Mouse (Mus musculus) macrophage (primary cell): Measurements from ENCODE around the gene Chfr. TPM values are rescaled to one million over a fixed set of nuclear protein-coding genes. Genes with fewer than 3 reads are reported as not detected.
"Not testable (repeated sequence)": the region's sequence is repeated elsewhere in the genome, so short reads cannot be mapped to it uniquely, and the experiment has no call there.

Source experiments
- H3K27ac ChIP-seq: fragments of 350-480 bp; formaldehyde crosslinking; 2 replicates; pipeline ENCODE4 v1.9.0; 2021
- H3K36me3 ChIP-seq: fragments of 350-480 bp; formaldehyde crosslinking; 2 replicates; pipeline ENCODE4 v1.9.0; 2021; ENCODE audit errors: inconsistent target
- H3K4me3 ChIP-seq: fragments of 350-480 bp; formaldehyde crosslinking; 2 replicates; pipeline ENCODE4 v1.9.0; 2021; ENCODE audit errors: inconsistent target
- H3K79me2 ChIP-seq: fragments of 350-480 bp; formaldehyde crosslinking; 2 replicates; pipeline ENCODE4 v1.9.0; 2021; ENCODE audit errors: inconsistent target
- WGBS: methylation state at CpG from one replicate; pipeline ENCODE4 v1.1.7; 2026; ENCODE audit warnings: inconsistent platforms; ENCODE audit not compliant: missing documents; 5-methylcytosine and 5-hydroxymethylcytosine counted together
- polyA plus RNA-seq: library from polyadenylated mRNA; stranded (reverse); fragments of 250-400 nt; gene quantifications from 3 replicates; pipeline ENCODE4 v1.2.4, GENCODE M21; 2018; ENCODE audit warnings: inconsistent platforms

The Chfr gene
- polyA plus RNA-seq, 1 experiment from 2014 or later, result 38.4 TPM

- 96% methylated on average over 27 of the region's 27 CpGs for WGBS
- Histone ChIP-seq H3K79me2 (peaks cover 33% of the 10 kb centered on the region), H3K36me3 (peaks cover 38% of the 10 kb centered on the region), H3K27ac (no peak overlapping the region), H3K4me3 (no peak overlapping the region)
These were observed 31.6 kb upstream of the Chfr start for GRCm38 (mm10) chr5:110103901-110104615.

- Histone ChIP-seq H3K79me2 (peaks cover 33% of the 10 kb centered on the region), H3K36me3 (peaks cover 38% of the 10 kb centered on the region), H3K27ac (no peak overlapping the region), H3K4me3 (no peak overlapping the region)
- 98% methylated on average over 36 of the region's 36 CpGs for WGBS
These were observed 30.8 kb upstream of the Chfr start for GRCm38 (mm10) chr5:110104616-110105380.

DNA sequence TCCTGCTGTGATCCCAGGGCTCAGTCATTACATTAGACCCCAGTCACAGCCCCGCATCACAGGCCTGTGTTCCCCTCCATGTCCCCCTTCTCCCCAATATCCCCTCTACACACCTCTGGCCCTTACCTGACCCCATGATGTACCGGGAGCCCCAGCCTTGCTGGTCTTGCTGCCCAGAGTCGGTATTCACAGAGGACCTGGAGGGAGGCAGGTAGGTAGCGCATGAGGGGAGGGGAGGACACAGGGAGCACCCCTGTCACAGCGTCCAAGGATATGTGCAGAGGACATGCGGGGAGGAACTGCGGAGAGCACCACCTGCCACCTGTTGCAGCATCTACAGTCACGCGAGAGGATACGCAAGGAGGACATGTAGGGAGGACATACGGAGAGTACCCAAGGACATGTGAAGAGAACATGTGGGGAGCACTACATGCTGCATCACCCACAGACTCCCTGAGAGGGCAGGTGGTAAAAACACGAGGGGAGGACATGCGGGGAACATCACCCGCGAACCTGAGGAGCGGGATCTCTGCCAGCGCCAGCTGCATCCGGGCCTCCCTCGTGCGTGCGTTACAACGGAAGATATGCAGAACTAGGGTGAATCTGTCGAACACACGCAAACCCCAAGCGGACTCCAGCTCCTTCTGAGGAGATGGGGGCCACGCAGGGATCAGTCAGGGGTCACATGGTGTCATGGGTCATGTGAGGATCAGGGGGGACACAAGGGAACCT lies 29.3 kb upstream of the Chfr start:
- H3K79me2 ChIP-seq, result peaks cover 33% of the 10 kb centered on the region
- no peak overlapping the region for H3K27ac ChIP-seq
- H3K4me3 ChIP-seq, result peak overlapping the region; percentile 66; the same call in 1 of the 2 replicates
- 94% methylated on average over 23 of the region's 26 CpGs for WGBS
- peaks cover 38% of the 10 kb centered on the region for H3K36me3 ChIP-seq

- WGBS, result 36% methylated on average over 39 of the region's 41 CpGs
- H3K36me3 ChIP-seq, result peaks cover 38% of the 10 kb centered on the region
- H3K79me2 ChIP-seq, result peaks cover 33% of the 10 kb centered on the region
- peak overlapping the region; percentile 66 for H3K4me3 ChIP-seq
- H3K27ac ChIP-seq, result peak overlapping the region; percentile 73
These were observed 28.6 kb upstream of the Chfr start for GRCm38 (mm10) chr5:110106901-110107564.

- peaks cover 33% of the 10 kb centered on the region for H3K79me2 ChIP-seq
- WGBS, result under 1% methylated on average over 53 of the region's 71 CpGs
- H3K27ac ChIP-seq, result peak within 1 kb of the TSS; percentile 73
- peaks cover 39% of the 10 kb centered on the region for H3K36me3 ChIP-seq
- H3K4me3 ChIP-seq, result peak within 1 kb of the TSS; percentile 66
These were observed 27.9 kb upstream of the Chfr start, which contains the start of gene Gtpbp6 for GRCm38 (mm10) chr5:110107581-110108304. Gtpbp6 (minus strand) TSS chr5:110108197.

DNA sequence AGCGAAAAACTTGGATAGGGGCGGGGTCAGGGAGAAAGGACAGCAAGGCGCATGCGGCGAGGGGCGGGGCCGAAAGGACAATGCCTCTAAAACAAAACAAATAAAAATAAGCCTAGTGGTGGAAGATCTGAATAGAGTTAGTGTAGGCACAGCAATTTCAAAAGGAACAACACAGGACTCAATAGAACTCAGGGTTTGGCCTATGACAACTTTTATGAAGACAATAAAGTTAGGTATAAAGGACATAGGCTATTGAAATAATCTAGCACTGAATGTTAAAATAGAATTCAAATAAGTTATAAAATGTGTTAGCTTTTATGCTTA lies 27.4 kb upstream of the Chfr start:
- Histone ChIP-seq H3K27ac (no peak overlapping the region), H3K36me3 (peaks cover 39% of the 10 kb centered on the region), H3K4me3 (no peak overlapping the region), H3K79me2 (peaks cover 33% of the 10 kb centered on the region)
- WGBS, result 0% methylated on average over 7 of the region's 7 CpGs

GRCm38 (mm10) chr5:110109991-110110441 lies 25.6 kb upstream of the Chfr start, which contains the start of gene Zfp605:
Zfp605 (plus strand) TSS chr5:110110092.
- peak within 1 kb of the TSS; percentile 57 for H3K27ac ChIP-seq
- peak within 1 kb of the TSS; percentile 77 for H3K4me3 ChIP-seq
- H3K36me3 ChIP-seq, result peaks cover 31% of the 10 kb centered on the region
- H3K79me2 ChIP-seq, result peaks cover 25% of the 10 kb centered on the region
- 5% methylated on average over 12 of the region's 12 CpGs for WGBS

DNA sequence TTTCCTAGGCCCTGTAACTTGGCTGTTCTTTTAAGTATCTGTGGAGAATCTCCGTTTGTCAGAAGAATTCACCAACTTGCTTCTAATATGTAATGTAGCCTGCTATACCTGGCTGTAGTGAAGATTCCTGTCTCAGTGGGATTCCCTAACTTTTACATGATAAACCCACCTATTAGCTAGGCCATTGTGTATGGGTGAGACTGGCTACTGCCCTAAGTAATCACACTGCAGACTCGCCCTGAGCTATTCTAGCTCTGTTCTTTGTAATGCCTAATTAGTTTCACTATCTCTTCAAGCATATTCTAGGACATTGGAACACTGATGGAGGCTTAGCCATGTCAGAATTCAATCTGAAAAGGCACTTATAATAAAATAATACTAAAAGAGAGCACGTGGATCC lies 13.3 kb upstream of the Chfr start:
- peaks cover 26% of the 10 kb centered on the region for H3K36me3 ChIP-seq
- H3K79me2 ChIP-seq, H3K4me3 ChIP-seq, H3K27ac ChIP-seq: not testable (repeated sequence)
- 100% methylated on average over 3 of the region's 3 CpGs for WGBS

GRCm38 (mm10) chr5:110136087-110136464 lies 434 bp downstream of the Chfr start:
- 6% methylated on average over 18 of the region's 18 CpGs for WGBS
- Histone ChIP-seq H3K27ac (peak overlapping the region; percentile 57), H3K79me2 (peaks cover 41% of the 10 kb centered on the region), H3K4me3 (peak overlapping the region; percentile 94), H3K36me3 (peaks cover 18% of the 10 kb centered on the region)

- H3K36me3 ChIP-seq, result peaks cover 25% of the 10 kb centered on the region
- H3K4me3 ChIP-seq, result no peak overlapping the region
- H3K27ac ChIP-seq, result no peak overlapping the region
- peaks cover 41% of the 10 kb centered on the region for H3K79me2 ChIP-seq
- WGBS, result 95% methylated on average over 3 of the region's 3 CpGs
These were observed 2.2 kb downstream of the Chfr start for GRCm38 (mm10) chr5:110137816-110138215.

DNA sequence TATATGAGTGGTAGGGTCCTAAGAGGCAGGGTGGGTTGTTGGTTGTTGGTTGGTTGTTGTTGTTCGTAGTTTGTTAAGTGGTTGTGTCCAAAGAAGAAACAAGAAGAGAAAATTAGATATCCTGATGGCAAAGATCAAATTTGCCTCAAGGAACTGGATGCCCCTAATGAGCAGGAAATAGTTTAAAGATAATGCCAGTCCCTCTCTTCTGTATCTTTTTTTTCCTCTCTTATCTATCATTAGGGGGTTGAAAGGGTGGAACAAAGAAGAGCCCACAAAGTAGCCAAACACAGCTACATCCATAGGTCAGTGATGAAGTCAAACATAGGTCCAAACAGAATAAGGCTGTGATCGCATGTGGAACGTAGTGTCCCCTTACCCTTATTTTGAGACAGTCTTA lies 3.7 kb downstream of the Chfr start:
- peaks cover 41% of the 10 kb centered on the region for H3K79me2 ChIP-seq
- WGBS, result 95% methylated on average over 3 of the region's 3 CpGs
- no peak overlapping the region for H3K27ac ChIP-seq
- no peak overlapping the region for H3K4me3 ChIP-seq
- peaks cover 36% of the 10 kb centered on the region for H3K36me3 ChIP-seq

DNA sequence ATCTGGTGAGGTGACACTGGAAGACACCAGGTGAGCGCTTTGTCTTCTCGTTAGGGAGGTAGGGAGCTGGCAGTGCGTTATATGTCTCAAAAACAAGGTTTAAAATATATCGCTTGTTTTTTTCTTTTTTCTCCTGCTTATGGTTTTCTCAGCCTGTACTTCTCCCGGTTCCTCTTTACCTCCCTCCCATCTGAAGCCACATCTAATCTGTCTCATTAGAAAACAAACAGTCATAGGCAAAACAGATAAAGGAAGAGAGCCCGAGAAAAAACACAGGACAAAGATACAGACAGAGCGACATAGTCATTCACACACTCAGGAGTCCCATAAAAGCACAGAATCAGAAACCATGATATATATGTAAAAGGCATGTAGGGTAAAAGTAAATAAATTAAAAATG lies 4.8 kb downstream of the Chfr start:
- 98% methylated on average over 5 of the region's 7 CpGs for WGBS
- H3K79me2 ChIP-seq, result peaks cover 41% of the 10 kb centered on the region
- peaks cover 47% of the 10 kb centered on the region for H3K36me3 ChIP-seq
- H3K4me3 ChIP-seq, result no peak overlapping the region
- H3K27ac ChIP-seq, result no peak overlapping the region

DNA sequence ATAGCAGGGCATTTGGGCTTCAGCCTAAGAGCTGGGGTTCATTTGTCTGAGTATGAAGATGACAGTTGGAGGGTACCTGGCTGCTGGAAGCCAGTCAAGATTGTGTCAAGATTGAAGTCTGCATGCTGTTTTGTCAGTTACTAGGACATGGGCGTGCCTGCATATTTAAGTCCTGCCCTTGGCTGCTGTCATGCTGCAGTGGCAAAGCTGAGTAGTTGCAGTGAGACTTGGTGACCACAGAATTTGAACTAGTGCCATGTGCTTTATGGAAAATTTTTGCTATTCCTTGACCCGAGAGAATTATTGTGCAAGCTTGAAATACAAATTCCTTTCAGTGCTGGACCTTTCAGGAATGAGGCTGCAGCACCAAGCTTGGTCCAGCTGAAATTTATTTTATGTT lies 6.7 kb downstream of the Chfr start:
- H3K36me3 ChIP-seq, result peaks cover 65% of the 10 kb centered on the region
- WGBS, result 93% methylated on average over 2 of the region's 2 CpGs
- no peak overlapping the region for H3K4me3 ChIP-seq
- H3K79me2 ChIP-seq, result peaks cover 26% of the 10 kb centered on the region
- H3K27ac ChIP-seq, result no peak overlapping the region

DNA sequence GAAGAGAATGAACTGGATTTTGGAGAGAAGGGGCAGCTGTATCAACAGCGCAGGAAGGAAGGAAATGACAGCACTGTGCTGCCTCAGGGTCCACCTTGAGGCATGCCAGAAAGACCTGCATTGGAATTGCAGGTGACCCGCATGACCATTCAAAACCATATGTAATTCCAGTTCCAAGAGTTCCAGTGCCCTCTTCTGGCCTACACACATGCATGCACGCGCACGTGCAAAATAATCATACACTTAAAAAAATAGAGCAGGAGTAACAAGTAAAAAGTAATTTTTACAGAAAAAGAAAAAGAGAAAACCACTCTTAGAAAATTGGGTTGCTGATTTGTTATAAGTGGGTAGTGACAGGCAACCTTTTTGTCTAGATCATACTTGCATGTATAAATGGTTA lies 7.4 kb downstream of the Chfr start:
- no peak overlapping the region for H3K4me3 ChIP-seq
- H3K79me2 ChIP-seq, result peaks cover 19% of the 10 kb centered on the region
- WGBS, result 88% methylated on average over 5 of the region's 5 CpGs
- H3K36me3 ChIP-seq, result peaks cover 67% of the 10 kb centered on the region
- H3K27ac ChIP-seq, result no peak overlapping the region
